Mouse (Mus musculus): ENCODE measurements around the gene Nup62. TPM values are rescaled to one million over a fixed set of nuclear protein-coding genes. Genes with fewer than 3 reads are reported as not detected.

Nup62 gene
- polyA plus RNA-seq, 1 experiment from 2014 or later = 49.0 TPM

DNA sequence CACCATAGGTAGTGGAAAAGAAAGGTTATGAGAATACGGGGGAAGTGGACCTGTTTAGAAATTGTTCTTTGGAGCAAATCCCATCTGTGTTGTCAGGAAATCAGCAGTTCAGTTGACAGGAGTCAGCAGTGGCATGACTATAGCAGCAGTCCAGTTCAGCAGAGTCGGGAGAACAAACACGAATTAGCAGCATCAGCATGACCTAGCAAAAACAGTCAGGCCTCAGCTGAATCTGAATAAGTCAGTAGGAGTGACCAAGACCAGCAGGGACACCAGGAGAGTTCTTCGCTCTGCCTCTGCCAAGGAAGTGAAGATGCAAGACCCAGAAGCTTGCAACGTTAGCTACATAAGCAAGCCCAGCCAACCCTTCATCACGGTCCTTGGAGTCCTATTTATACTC, 23.1 kb upstream of the Nup62 start:
- Histone ChIP-seq H3K4me3 (ENCODE audit: low read depth, low read length) (no peak overlapping the region), H3K4me1 (ENCODE audit: control insufficient read depth, insufficient read depth, low read length) (no peaks in the 10 kb centered on the region), H3K36me3 (ENCODE audit: control insufficient read depth, insufficient read depth, low read length) (no peaks in the 10 kb centered on the region), H3K9me3 (replicated peaks; ENCODE audit: control insufficient read depth, low read length) (no peaks in the 10 kb centered on the region), H3K27me3 (ENCODE audit: control insufficient read depth, insufficient read depth, low read length) (0 out of 2 replicates have a peak, but pooled peaks cover 2% of the 10 kb centered on the region), H3K4me2 (no peak overlapping the region), H3K9ac (ENCODE audit: low read depth, low read length) (no peak overlapping the region), H3K27ac (ENCODE audit: low read depth, low read length) (no peak overlapping the region)
- WGBS (ENCODE audit: insufficient replicate concordance) = 78% methylated on average over 6 of the region's 6 CpGs
- no peak for ATAC-seq (replicated peaks; ENCODE audit: insufficient number of reproducible peaks, low FRiP score, low TSS enrichment)

DNA sequence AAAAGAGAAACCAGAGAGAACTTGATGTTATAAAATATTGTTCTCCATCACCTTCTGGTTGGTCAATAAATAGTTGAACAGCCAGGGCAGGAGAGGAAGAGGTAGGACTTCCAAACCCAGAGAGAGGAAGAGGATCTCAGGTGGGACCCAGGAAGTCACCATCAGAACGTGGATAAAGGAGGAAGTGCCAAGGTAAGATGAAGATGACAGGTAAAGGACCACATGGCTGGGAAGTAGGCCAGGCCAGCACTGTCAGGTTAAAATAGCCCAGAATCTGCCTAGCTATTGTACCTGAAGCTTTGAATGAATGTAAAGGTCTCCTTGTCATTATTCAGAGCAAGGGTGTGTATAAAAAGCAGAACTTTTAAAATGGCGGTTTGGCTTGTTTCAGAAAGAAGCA, 7.0 kb upstream of the Nup62 start:
- H3K9me3 ChIP-seq (replicated peaks; ENCODE audit: control insufficient read depth, low read length) = no peaks in the 10 kb centered on the region
- no peak for ATAC-seq (replicated peaks; ENCODE audit: insufficient number of reproducible peaks, low FRiP score, low TSS enrichment)
- 74% methylated on average over 2 of the region's 2 CpGs for WGBS (ENCODE audit: insufficient replicate concordance)

DNA sequence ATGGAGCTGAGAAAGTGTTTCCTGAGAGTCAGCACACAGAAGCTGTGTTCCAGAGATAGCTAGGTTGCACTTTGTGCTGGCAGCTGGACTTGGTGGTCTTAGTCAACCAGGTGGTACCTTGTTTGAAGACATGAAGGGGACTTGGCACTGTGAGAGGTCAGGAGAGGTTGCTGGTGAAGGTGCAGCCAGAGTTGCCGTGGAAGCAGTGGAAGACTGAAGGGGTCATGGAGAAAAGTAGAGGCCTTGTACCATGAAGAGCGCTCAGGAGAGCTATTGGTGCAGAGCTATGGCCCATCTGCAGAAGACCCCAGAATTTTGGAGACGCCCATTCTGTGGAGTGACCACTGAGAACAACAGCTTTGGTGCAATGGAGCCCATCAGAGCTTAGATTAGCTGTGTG, 6.4 kb upstream of the Nup62 start:
- WGBS (ENCODE audit: insufficient replicate concordance) = 87% methylated on average over 3 of the region's 3 CpGs

More for the DNA sequence above, 7.0 kb upstream of the Nup62 start:
- H3K36me3 ChIP-seq (ENCODE audit: control insufficient read depth, insufficient read depth, low read length) = peaks cover 4% of the 10 kb centered on the region; the same call in 1 of the 2 replicates
- H3K9ac ChIP-seq (ENCODE audit: low read depth, low read length) = no peak overlapping the region
- no peak overlapping the region for H3K4me2 ChIP-seq
- H3K4me3 ChIP-seq (ENCODE audit: low read depth, low read length) = no peak overlapping the region
- H3K27me3 ChIP-seq (ENCODE audit: control insufficient read depth, insufficient read depth, low read length) = no peaks in the 10 kb centered on the region
- no peak overlapping the region for H3K27ac ChIP-seq (ENCODE audit: low read depth, low read length)
- no peaks in the 10 kb centered on the region for H3K4me1 ChIP-seq (ENCODE audit: control insufficient read depth, insufficient read depth, low read length)

DNA sequence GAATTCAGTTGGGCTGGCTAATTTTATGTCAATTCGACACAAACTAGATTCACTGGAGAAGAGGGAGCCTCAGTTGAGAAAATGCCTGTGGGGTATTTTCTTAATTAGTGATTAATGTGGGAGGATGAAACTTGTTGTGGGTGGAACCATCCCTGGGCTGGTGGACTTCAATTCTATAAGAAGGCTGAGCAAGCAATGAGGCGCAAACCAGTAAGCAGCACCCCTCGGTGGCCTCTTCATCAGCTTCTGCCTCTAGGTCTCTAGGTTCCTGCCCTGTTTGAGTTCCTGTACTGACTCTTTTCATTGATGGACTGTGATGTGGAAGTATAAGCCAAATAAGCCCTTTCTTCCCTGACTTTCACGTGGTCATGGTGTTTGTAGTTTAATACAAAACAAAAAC, 5.5 kb upstream of the Nup62 start:
- no peaks in the 10 kb centered on the region for H3K27me3 ChIP-seq (ENCODE audit: control insufficient read depth, insufficient read depth, low read length)

More for the DNA sequence above, 6.4 kb upstream of the Nup62 start:
- no peak overlapping the region for H3K27ac ChIP-seq (ENCODE audit: low read depth, low read length)
- no peaks in the 10 kb centered on the region for H3K27me3 ChIP-seq (ENCODE audit: control insufficient read depth, insufficient read depth, low read length)
- no peak overlapping the region for H3K4me2 ChIP-seq
- H3K4me3 ChIP-seq (ENCODE audit: low read depth, low read length) = no peak overlapping the region
- no peaks in the 10 kb centered on the region for H3K9me3 ChIP-seq (replicated peaks; ENCODE audit: control insufficient read depth, low read length)
- H3K36me3 ChIP-seq (ENCODE audit: control insufficient read depth, insufficient read depth, low read length) = peaks cover 6% of the 10 kb centered on the region; the same call in 1 of the 2 replicates
- ATAC-seq (replicated peaks; ENCODE audit: insufficient number of reproducible peaks, low FRiP score, low TSS enrichment) = no peak
- no peak overlapping the region for H3K9ac ChIP-seq (ENCODE audit: low read depth, low read length)
- H3K4me1 ChIP-seq (ENCODE audit: control insufficient read depth, insufficient read depth, low read length) = no peaks in the 10 kb centered on the region

DNA sequence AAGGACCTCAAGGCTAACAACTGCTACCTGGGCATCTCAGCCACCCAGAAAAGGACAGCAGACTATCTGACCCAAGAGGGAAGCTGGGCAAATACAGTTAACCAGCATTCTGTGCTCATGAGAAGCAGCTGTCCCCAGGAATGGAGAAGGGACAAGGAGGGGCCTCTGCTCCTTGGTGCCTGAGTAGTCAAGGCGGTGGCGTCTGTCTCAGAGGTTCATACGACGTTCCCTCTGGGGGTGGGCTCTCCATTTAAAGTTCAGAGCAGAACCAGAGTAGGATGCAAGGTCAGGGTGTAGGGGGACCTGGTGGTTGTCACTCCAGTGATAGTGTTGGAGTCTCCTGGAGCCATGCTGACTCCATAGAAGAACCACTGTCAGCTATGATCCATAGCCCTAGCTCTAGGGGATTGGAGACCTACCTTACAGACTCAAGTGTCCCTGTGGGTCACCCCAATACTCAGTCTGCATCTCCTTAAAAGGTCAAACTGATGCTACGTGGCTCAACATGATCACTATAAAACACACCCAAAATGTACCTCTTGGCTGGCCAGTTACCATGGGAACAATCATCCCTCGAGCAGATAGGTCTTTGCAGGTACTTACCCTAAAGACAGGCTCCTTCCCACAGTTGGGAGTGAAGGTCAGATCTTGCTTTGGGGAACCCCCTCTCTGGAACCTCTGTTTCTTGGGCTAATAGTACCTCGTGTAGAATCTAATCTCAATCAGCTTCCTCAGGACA, 4.9 kb upstream of the Nup62 start:
- H3K36me3 ChIP-seq (ENCODE audit: control insufficient read depth, insufficient read depth, low read length) = peaks cover 6% of the 10 kb centered on the region; the same call in 1 of the 2 replicates
- H3K9me3 ChIP-seq (replicated peaks; ENCODE audit: control insufficient read depth, low read length) = no peaks in the 10 kb centered on the region
- no peak for ATAC-seq (replicated peaks; ENCODE audit: insufficient number of reproducible peaks, low FRiP score, low TSS enrichment)
- WGBS (ENCODE audit: insufficient replicate concordance) = 81% methylated on average over 7 of the region's 7 CpGs
- no peak overlapping the region for H3K9ac ChIP-seq (ENCODE audit: low read depth, low read length)
- H3K4me3 ChIP-seq (ENCODE audit: low read depth, low read length) = no peak overlapping the region
- no peaks in the 10 kb centered on the region for H3K27me3 ChIP-seq (ENCODE audit: control insufficient read depth, insufficient read depth, low read length)
- H3K4me1 ChIP-seq (ENCODE audit: control insufficient read depth, insufficient read depth, low read length) = peaks cover 4% of the 10 kb centered on the region
- no peak overlapping the region for H3K4me2 ChIP-seq
- no peak overlapping the region for H3K27ac ChIP-seq (ENCODE audit: low read depth, low read length)

More for the DNA sequence above, 5.5 kb upstream of the Nup62 start:
- Histone ChIP-seq H3K27ac (ENCODE audit: low read depth, low read length) (no peak overlapping the region), H3K36me3 (ENCODE audit: control insufficient read depth, insufficient read depth, low read length) (peaks cover 6% of the 10 kb centered on the region; the same call in 1 of the 2 replicates), H3K9ac (ENCODE audit: low read depth, low read length) (no peak overlapping the region), H3K9me3 (replicated peaks; ENCODE audit: control insufficient read depth, low read length) (no peaks in the 10 kb centered on the region), H3K4me1 (ENCODE audit: control insufficient read depth, insufficient read depth, low read length) (peaks cover 4% of the 10 kb centered on the region), H3K4me3 (ENCODE audit: low read depth, low read length) (no peak overlapping the region), H3K4me2 (no peak overlapping the region)
- ATAC-seq (replicated peaks; ENCODE audit: insufficient number of reproducible peaks, low FRiP score, low TSS enrichment) = no peak
- WGBS (ENCODE audit: insufficient replicate concordance) = 68% methylated on average over 4 of the region's 4 CpGs

DNA sequence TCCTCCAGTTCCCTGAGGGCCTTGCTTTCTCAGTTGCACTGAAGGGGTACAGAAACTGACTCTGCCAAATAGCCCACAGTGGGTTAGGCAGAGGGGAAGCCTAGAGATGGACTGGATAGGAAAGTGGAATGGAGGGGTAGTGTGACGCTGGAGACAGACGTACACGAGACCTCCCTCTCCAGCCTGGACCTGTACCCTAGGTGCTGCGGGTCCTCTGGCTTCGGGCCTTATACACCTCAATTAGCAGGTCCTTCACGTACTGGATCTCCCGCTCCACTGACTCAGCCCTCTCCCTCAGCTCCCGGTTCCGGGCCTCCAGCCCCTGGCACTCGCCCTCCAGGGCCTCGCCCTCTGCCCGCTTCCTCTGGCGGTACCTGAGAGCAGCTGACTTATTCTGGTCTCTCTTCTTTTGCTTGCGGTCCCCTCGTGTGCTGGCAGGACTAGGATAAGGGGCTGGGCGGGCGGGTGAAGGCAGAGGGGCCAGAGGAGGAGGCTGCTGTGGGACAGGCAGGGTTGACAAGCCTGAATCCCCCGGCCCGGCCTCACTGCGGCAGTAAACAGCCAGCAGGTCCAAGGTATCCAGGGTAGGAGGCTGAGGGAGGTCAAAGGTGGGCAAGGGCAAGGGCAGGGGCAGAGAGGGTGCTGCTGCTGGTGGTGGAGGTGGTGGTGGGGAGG, 3.1 kb upstream of the Nup62 start:
- H3K27ac ChIP-seq (ENCODE audit: low read depth, low read length) = no peak overlapping the region
- H3K4me2 ChIP-seq = no peak overlapping the region
- 87% methylated on average over 20 of the region's 20 CpGs for WGBS (ENCODE audit: insufficient replicate concordance)
- H3K9me3 ChIP-seq (replicated peaks; ENCODE audit: control insufficient read depth, low read length) = no peaks in the 10 kb centered on the region
- no peaks in the 10 kb centered on the region for H3K27me3 ChIP-seq (ENCODE audit: control insufficient read depth, insufficient read depth, low read length)
- H3K36me3 ChIP-seq (ENCODE audit: control insufficient read depth, insufficient read depth, low read length) = peaks cover 6% of the 10 kb centered on the region; the same call in 1 of the 2 replicates
- H3K9ac ChIP-seq (ENCODE audit: low read depth, low read length) = no peak overlapping the region
- no peak for ATAC-seq (replicated peaks; ENCODE audit: insufficient number of reproducible peaks, low FRiP score, low TSS enrichment)
- H3K4me1 ChIP-seq (ENCODE audit: control insufficient read depth, insufficient read depth, low read length) = peaks cover 10% of the 10 kb centered on the region
- no peak overlapping the region for H3K4me3 ChIP-seq (ENCODE audit: low read depth, low read length)

DNA sequence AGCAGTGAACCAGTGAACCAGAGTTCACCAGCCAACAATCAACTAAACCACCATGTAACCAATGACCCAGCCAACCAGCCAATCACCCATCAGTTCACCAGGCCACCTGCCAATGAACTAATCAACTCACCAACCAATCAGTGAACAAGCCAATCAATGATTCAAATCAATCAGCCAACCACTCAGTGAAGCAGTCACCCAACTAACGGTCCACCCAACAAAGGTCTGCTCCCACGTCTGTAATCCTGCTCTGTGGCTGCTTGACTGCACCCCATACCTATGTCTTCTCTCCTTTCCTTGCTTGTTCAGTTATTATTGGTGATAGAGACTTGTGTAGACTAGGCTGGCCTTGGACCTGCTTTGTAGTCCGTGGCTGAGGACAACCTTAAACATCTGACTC, 1.9 kb upstream of the Nup62 start:
- ATAC-seq (replicated peaks; ENCODE audit: insufficient number of reproducible peaks, low FRiP score, low TSS enrichment) = no peak
- Histone ChIP-seq H3K27ac (ENCODE audit: low read depth, low read length) (no peak overlapping the region), H3K9ac (ENCODE audit: low read depth, low read length) (no peak overlapping the region), H3K9me3 (replicated peaks; ENCODE audit: control insufficient read depth, low read length) (no peaks in the 10 kb centered on the region), H3K36me3 (ENCODE audit: control insufficient read depth, insufficient read depth, low read length) (peaks cover 6% of the 10 kb centered on the region; the same call in 1 of the 2 replicates), H3K4me2 (no peak overlapping the region), H3K4me1 (ENCODE audit: control insufficient read depth, insufficient read depth, low read length) (peaks cover 19% of the 10 kb centered on the region), H3K4me3 (ENCODE audit: low read depth, low read length) (no peak overlapping the region), H3K27me3 (ENCODE audit: control insufficient read depth, insufficient read depth, low read length) (no peaks in the 10 kb centered on the region)
- 89% methylated on average over 3 of the region's 3 CpGs for WGBS (ENCODE audit: insufficient replicate concordance)

DNA sequence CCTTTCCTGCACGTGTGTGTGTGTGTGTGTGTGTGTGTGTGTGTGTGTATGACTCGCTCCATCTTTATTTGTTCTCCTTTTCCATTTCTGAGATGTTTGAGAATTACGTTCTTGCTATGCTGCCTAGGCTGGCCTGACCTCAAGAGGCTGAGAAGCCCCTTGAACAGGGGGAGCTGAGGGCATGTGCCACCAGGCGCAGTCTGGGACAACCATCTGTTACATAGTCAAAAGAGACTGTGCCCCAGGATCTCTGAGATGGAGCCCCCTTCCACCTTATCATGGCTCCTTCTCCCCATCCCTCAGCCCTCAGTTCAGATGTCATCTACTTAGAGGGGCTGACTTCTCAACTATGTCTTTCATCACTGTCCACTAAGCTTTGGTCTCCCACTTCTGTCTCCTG, 1.5 kb upstream of the Nup62 start:
- Histone ChIP-seq H3K4me2 (peak overlapping the region; percentile 97), H3K36me3 (ENCODE audit: control insufficient read depth, insufficient read depth, low read length) (peaks cover 6% of the 10 kb centered on the region; the same call in 1 of the 2 replicates), H3K4me1 (ENCODE audit: control insufficient read depth, insufficient read depth, low read length) (peaks cover 23% of the 10 kb centered on the region), H3K27me3 (ENCODE audit: control insufficient read depth, insufficient read depth, low read length) (no peaks in the 10 kb centered on the region), H3K9me3 (replicated peaks; ENCODE audit: control insufficient read depth, low read length) (no peaks in the 10 kb centered on the region), H3K9ac (ENCODE audit: low read depth, low read length) (no peak overlapping the region), H3K4me3 (ENCODE audit: low read depth, low read length) (no peak overlapping the region), H3K27ac (ENCODE audit: low read depth, low read length) (no peak overlapping the region)
- no peak for ATAC-seq (replicated peaks; ENCODE audit: insufficient number of reproducible peaks, low FRiP score, low TSS enrichment)
- 90% methylated on average over 4 of the region's 4 CpGs for WGBS (ENCODE audit: insufficient replicate concordance)
